Mouse (Mus musculus) kidney, adult 18-20 months (tissue): ENCODE measurements around the gene Rhof.

Experiments
- DNase-seq: peaks from one replicate; pipeline ENCODE4 v3.0.0; 2021

The Rhof gene

GRCm38 (mm10) chr5:123134875-123135382 lies 2.4 kb upstream of the Rhof start:
- DNase-seq: no peak

- peak; percentile 63 for DNase-seq
Measured at GRCm38 (mm10) chr5:123134186-123134874, 1.8 kb upstream of the Rhof start.

- DNase-seq: no peak
Measured at GRCm38 (mm10) chr5:123133784-123134143, 1.3 kb upstream of the Rhof start.

- peak; percentile 92 for DNase-seq
Measured at GRCm38 (mm10) chr5:123133083-123133783, 741 bp upstream of the Rhof start.

- DNase-seq: no peak
Measured at GRCm38 (mm10) chr5:123130814-123131148, 1.7 kb downstream of the Rhof start.

GRCm38 (mm10) chr5:123130030-123130813 lies 2.3 kb downstream of the Rhof start:
- DNase-seq: no peak

- DNase-seq: no peak
Measured at GRCm38 (mm10) chr5:123129170-123129757, 3.2 kb downstream of the Rhof start.

- no peak for DNase-seq
Measured at GRCm38 (mm10) chr5:123128426-123129169, 3.9 kb downstream of the Rhof start.

GRCm38 (mm10) chr5:123127031-123127430 lies 5.5 kb downstream of the Rhof start:
- no peak for DNase-seq

GRCm38 (mm10) chr5:123125638-123126406 lies 6.7 kb downstream of the Rhof start:
- no peak for DNase-seq

GRCm38 (mm10) chr5:123125105-123125504 lies 7.4 kb downstream of the Rhof start:
- no peak for DNase-seq

GRCm38 (mm10) chr5:123122181-123122580 lies 10.3 kb downstream of the Rhof start:
- DNase-seq: no peak

- no peak for DNase-seq
Measured at GRCm38 (mm10) chr5:123120624-123121215, 11.8 kb downstream of the Rhof start.

GRCm38 (mm10) chr5:123118826-123119225 lies 13.7 kb downstream of the Rhof start:
- DNase-seq: no peak

GRCm38 (mm10) chr5:123117773-123118172 lies 14.7 kb downstream of the Rhof start:
- peak; percentile 43 for DNase-seq

- peak; percentile 84 for DNase-seq
Measured at GRCm38 (mm10) chr5:123117257-123117656, 15.2 kb downstream of the Rhof start.

GRCm38 (mm10) chr5:123116080-123116479 lies 16.4 kb downstream of the Rhof start:
- DNase-seq: no peak

- no peak for DNase-seq
Measured at GRCm38 (mm10) chr5:123114924-123115323, 17.6 kb downstream of the Rhof start.

GRCm38 (mm10) chr5:123114109-123114508 lies 18.4 kb downstream of the Rhof start:
- DNase-seq: no peak

- peak; percentile 39 for DNase-seq
Measured at GRCm38 (mm10) chr5:123110296-123110721, 22.2 kb downstream of the Rhof start.
